Mouse (Mus musculus) cortical plate, adult 2 months (tissue): ENCODE measurements around the gene Ccdc114.

Source experiments
- CTCF ChIP-seq: fragments of 200-500 bp; IDR thresholded peaks from 2 replicates; pipeline ENCODE4 v1.5.1; 2011; ENCODE audit warnings: mild to moderate bottlenecking, control low read depth, low read length; ENCODE audit not compliant: insufficient read depth; ENCODE audit errors: extremely low read depth
- POLR2A ChIP-seq: fragments of 200-500 bp; IDR thresholded peaks from 2 replicates; pipeline ENCODE4 v1.6.1; 2011; ENCODE audit warnings: mild to moderate bottlenecking, low read length, control low read depth; ENCODE audit not compliant: insufficient read depth; ENCODE audit errors: extremely low read depth

GRCm38 (mm10) chr7:45974512-45974911, 50.6 kb downstream of the Ccdc114 start:
- TF ChIP-seq POLR2A (no peak), CTCF (no peak)
